Mouse (Mus musculus): ENCODE measurements around the gene Bax. TPM values are rescaled to one million over a fixed set of nuclear protein-coding genes. Genes with fewer than 3 reads are reported as not detected.
"Not testable (repeated sequence)": the region's sequence is repeated elsewhere in the genome, so short reads cannot be mapped to it uniquely, and the experiment has no call there.

The Bax gene
- polyA plus RNA-seq, 1 experiment from 2014 or later, result 142 TPM

- ATAC-seq (ENCODE audit: insufficient read depth, low FRiP score), result no peak
- Histone ChIP-seq H3K4me3 (replicated peaks; ENCODE audit: low read length) (no peak overlapping the region), H3K27ac (ENCODE audit: low read length) (peak overlapping the region; percentile 93), H3K4me2 (ENCODE audit: low read depth, low read length) (peak overlapping the region; percentile 70), H3K4me1 (ENCODE audit: control insufficient read depth, insufficient read depth, low read length) (peaks cover 38% of the 10 kb centered on the region), H3K9me3 (replicated peaks; ENCODE audit: control insufficient read depth, low read length) (no peaks in the 10 kb centered on the region), H3K9ac (ENCODE audit: low read length) (peak overlapping the region; percentile 76), H3K27me3 (ENCODE audit: control insufficient read depth, insufficient read depth, low read length) (no peaks in the 10 kb centered on the region), H3K36me3 (ENCODE audit: control insufficient read depth, insufficient read depth, low read length) (peaks cover 8% of the 10 kb centered on the region; the same call in 1 of the 2 replicates)
- 54% methylated on average over 5 of the region's 5 CpGs for WGBS
Measured at GRCm38 (mm10) chr7:45461326-45461725, 5.4 kb downstream of the Bax start.

GRCm38 (mm10) chr7:45460860-45461314 lies 5.8 kb downstream of the Bax start:
- peak; percentile 42; the same call in 1 of the 2 replicates for ATAC-seq (ENCODE audit: insufficient read depth, low FRiP score)
- Histone ChIP-seq H3K27ac (ENCODE audit: low read length) (peak overlapping the region; percentile 93), H3K4me2 (ENCODE audit: low read depth, low read length) (peak overlapping the region; percentile 70), H3K27me3 (ENCODE audit: control insufficient read depth, insufficient read depth, low read length) (no peaks in the 10 kb centered on the region), H3K9ac (ENCODE audit: low read length) (peak overlapping the region; percentile 76), H3K36me3 (ENCODE audit: control insufficient read depth, insufficient read depth, low read length) (peaks cover 8% of the 10 kb centered on the region; the same call in 1 of the 2 replicates), H3K4me1 (ENCODE audit: control insufficient read depth, insufficient read depth, low read length) (peaks cover 36% of the 10 kb centered on the region), H3K9me3 (replicated peaks; ENCODE audit: control insufficient read depth, low read length) (no peaks in the 10 kb centered on the region), H3K4me3 (replicated peaks; ENCODE audit: low read length) (peak overlapping the region; percentile 12)
- 11% methylated on average over 13 of the region's 13 CpGs for WGBS

- peaks cover 34% of the 10 kb centered on the region for H3K4me1 ChIP-seq (ENCODE audit: control insufficient read depth, insufficient read depth, low read length)
- H3K9ac ChIP-seq (ENCODE audit: low read length), result peak overlapping the region; percentile 76
- H3K9me3 ChIP-seq (replicated peaks; ENCODE audit: control insufficient read depth, low read length), result no peaks in the 10 kb centered on the region
- peaks cover 8% of the 10 kb centered on the region; the same call in 1 of the 2 replicates for H3K36me3 ChIP-seq (ENCODE audit: control insufficient read depth, insufficient read depth, low read length)
- no peaks in the 10 kb centered on the region for H3K27me3 ChIP-seq (ENCODE audit: control insufficient read depth, insufficient read depth, low read length)
- no peak for ATAC-seq (ENCODE audit: insufficient read depth, low FRiP score)
- WGBS, result 59% methylated on average over 7 of the region's 7 CpGs
- peak overlapping the region; percentile 70 for H3K4me2 ChIP-seq (ENCODE audit: low read depth, low read length)
- H3K4me3 ChIP-seq (replicated peaks; ENCODE audit: low read length), result peak overlapping the region; percentile 89
- peak overlapping the region; percentile 93 for H3K27ac ChIP-seq (ENCODE audit: low read length)
Measured at GRCm38 (mm10) chr7:45460377-45460776, 6.3 kb downstream of the Bax start.

- WGBS, result under 1% methylated on average over 35 of the region's 37 CpGs
- H3K36me3 ChIP-seq (ENCODE audit: control insufficient read depth, insufficient read depth, low read length); H3K27me3 ChIP-seq (ENCODE audit: control insufficient read depth, insufficient read depth, low read length); H3K9me3 ChIP-seq (replicated peaks; ENCODE audit: control insufficient read depth, low read length): not testable (repeated sequence)
- Histone ChIP-seq H3K4me3 (replicated peaks; ENCODE audit: low read length) (peak within 1 kb of the TSS; percentile 89), H3K27ac (ENCODE audit: low read length) (peak within 1 kb of the TSS; percentile 94), H3K4me2 (ENCODE audit: low read depth, low read length) (peak within 1 kb of the TSS; percentile 87), H3K4me1 (ENCODE audit: control insufficient read depth, insufficient read depth, low read length) (peaks cover 34% of the 10 kb centered on the region), H3K9ac (ENCODE audit: low read length) (peak within 1 kb of the TSS; percentile 91)
- peak; percentile 96 for ATAC-seq (ENCODE audit: insufficient read depth, low FRiP score)
Measured at GRCm38 (mm10) chr7:45459564-45460140, 7.0 kb downstream of the Bax start, which contains the start of gene Ftl1. TSS of gene Ftl1 (minus strand) at chr7:45459884.

GRCm38 (mm10) chr7:45458748-45459563 lies 7.7 kb downstream of the Bax start:
- H3K36me3 ChIP-seq (ENCODE audit: control insufficient read depth, insufficient read depth, low read length), result peaks cover 7% of the 10 kb centered on the region
- H3K27ac ChIP-seq (ENCODE audit: low read length), result peak overlapping the region; percentile 94
- H3K4me1 ChIP-seq (ENCODE audit: control insufficient read depth, insufficient read depth, low read length), result peaks cover 34% of the 10 kb centered on the region

GRCm38 (mm10) chr7:45457204-45458060 lies 9.3 kb downstream of the Bax start:
- ATAC-seq (ENCODE audit: insufficient read depth, low FRiP score), result no peak
- peak overlapping the region; percentile 89 for H3K4me3 ChIP-seq (replicated peaks; ENCODE audit: low read length)
- H3K27ac ChIP-seq (ENCODE audit: low read length), result peak overlapping the region; percentile 94; the same call in 1 of the 2 replicates
- WGBS, result 46% methylated on average over 10 of the region's 10 CpGs
- H3K27me3 ChIP-seq (ENCODE audit: control insufficient read depth, insufficient read depth, low read length), result no peaks in the 10 kb centered on the region
- peak overlapping the region; percentile 87 for H3K4me2 ChIP-seq (ENCODE audit: low read depth, low read length)
- H3K9ac ChIP-seq (ENCODE audit: low read length), result peak overlapping the region; percentile 91
- no peaks in the 10 kb centered on the region for H3K9me3 ChIP-seq (replicated peaks; ENCODE audit: control insufficient read depth, low read length)
- H3K4me1 ChIP-seq (ENCODE audit: control insufficient read depth, insufficient read depth, low read length), result peaks cover 34% of the 10 kb centered on the region
- peaks cover 7% of the 10 kb centered on the region; the same call in 1 of the 2 replicates for H3K36me3 ChIP-seq (ENCODE audit: control insufficient read depth, insufficient read depth, low read length)

More at GRCm38 (mm10) chr7:45458748-45459563, 7.7 kb downstream of the Bax start:
- under 1% methylated on average over 43 of the region's 43 CpGs for WGBS
- peak; percentile 64 for ATAC-seq (ENCODE audit: insufficient read depth, low FRiP score)
- Histone ChIP-seq H3K9me3 (replicated peaks; ENCODE audit: control insufficient read depth, low read length) (no peaks in the 10 kb centered on the region), H3K4me2 (ENCODE audit: low read depth, low read length) (peak overlapping the region; percentile 87), H3K27me3 (ENCODE audit: control insufficient read depth, insufficient read depth, low read length) (no peaks in the 10 kb centered on the region), H3K9ac (ENCODE audit: low read length) (peak overlapping the region; percentile 91), H3K4me3 (replicated peaks; ENCODE audit: low read length) (peak overlapping the region; percentile 89)

GRCm38 (mm10) chr7:45456721-45457203 lies 9.9 kb downstream of the Bax start:
- WGBS, result 39% methylated on average over 9 of the region's 9 CpGs
- H3K36me3 ChIP-seq (ENCODE audit: control insufficient read depth, insufficient read depth, low read length), result peaks cover 7% of the 10 kb centered on the region; the same call in 1 of the 2 replicates
- peaks cover 32% of the 10 kb centered on the region for H3K4me1 ChIP-seq (ENCODE audit: control insufficient read depth, insufficient read depth, low read length)
- H3K4me2 ChIP-seq (ENCODE audit: low read depth, low read length), result 0 out of 2 replicates have a peak overlapping the region, but pooled peaks have one; percentile 87
- H3K9me3 ChIP-seq (replicated peaks; ENCODE audit: control insufficient read depth, low read length), result no peaks in the 10 kb centered on the region
- peak overlapping the region; percentile 7; the same call in 1 of the 2 replicates for H3K9ac ChIP-seq (ENCODE audit: low read length)
- H3K27me3 ChIP-seq (ENCODE audit: control insufficient read depth, insufficient read depth, low read length), result no peaks in the 10 kb centered on the region
- ATAC-seq (ENCODE audit: insufficient read depth, low FRiP score), result no peak
- H3K27ac ChIP-seq (ENCODE audit: low read length), result peak overlapping the region; percentile 35; the same call in 1 of the 2 replicates
- H3K4me3 ChIP-seq (replicated peaks; ENCODE audit: low read length), result peak overlapping the region; percentile 89; the same call in 1 of the 2 replicates

- 71% methylated on average over 13 of the region's 13 CpGs for WGBS
- no peak for ATAC-seq (ENCODE audit: insufficient read depth, low FRiP score)
- no peak overlapping the region for H3K4me3 ChIP-seq (replicated peaks; ENCODE audit: low read length)
- H3K4me2 ChIP-seq (ENCODE audit: low read depth, low read length), result no peak overlapping the region
- peaks cover 7% of the 10 kb centered on the region; the same call in 1 of the 2 replicates for H3K36me3 ChIP-seq (ENCODE audit: control insufficient read depth, insufficient read depth, low read length)
- no peak overlapping the region for H3K9ac ChIP-seq (ENCODE audit: low read length)
- H3K9me3 ChIP-seq (replicated peaks; ENCODE audit: control insufficient read depth, low read length), result no peaks in the 10 kb centered on the region
- peaks cover 26% of the 10 kb centered on the region for H3K4me1 ChIP-seq (ENCODE audit: control insufficient read depth, insufficient read depth, low read length)
- H3K27me3 ChIP-seq (ENCODE audit: control insufficient read depth, insufficient read depth, low read length), result no peaks in the 10 kb centered on the region
- peak overlapping the region; percentile 35; the same call in 1 of the 2 replicates for H3K27ac ChIP-seq (ENCODE audit: low read length)
Measured at GRCm38 (mm10) chr7:45455932-45456696, 10.6 kb downstream of the Bax start.

Data from stomach, embryonic 16.5 days (tissue).